In genomic region chr7:128499801-128500200, GRCm38 (mm10) we compare ENCODE assay signal across 22 mouse cellular contexts. TPM values are rescaled to one million over a fixed set of nuclear protein-coding genes. Genes with fewer than 3 reads are reported as not detected.
DNase-seq lines count a peak whose midpoint lies in the region; ATAC-seq lines count a peak whose summit lies in the region.
"Had no signal": no experiment of that assay in that cellular context is flagged by ENCODE, and none has a peak within 500 bp of the region (broad histone marks: within the 10 kb centered on the region; RNA-seq: fewer than 3 reads in every experiment).

No protein-coding gene starts in this region.

- no peak overlapping the region for H3K4me2 ChIP-seq in heart, embryonic 15.5 days
- H3K4me2 ChIP-seq: embryonic facial prominence, embryonic 13.5 days; forebrain, embryonic 13.5 days; hindbrain, embryonic 15.5 days; limb, embryonic 15.5 days had no signal

- no peaks in the 10 kb centered on the region for H3K36me3 ChIP-seq in heart, embryonic 10.5 days
- H3K36me3 ChIP-seq in heart, embryonic 15.5 days: no peaks in the 10 kb centered on the region
- H3K36me3 ChIP-seq: embryonic facial prominence, embryonic 13.5 days; hindbrain, embryonic 15.5 days; limb, embryonic 15.5 days had no signal

- DNase-seq in heart, adult 8-10 months (ENCODE audit: low spot score): peak; percentile 21
- DNase-seq in heart, embryonic 10.5 days (ENCODE audit: low spot score): no peak
- peak; percentile 16 for DNase-seq in NIH3T3 (ENCODE audit: low read depth)
- DNase-seq in adrenal gland, adult 8-10 months: peak; percentile 72
- DNase-seq in lung, postnatal 14 days: no peak
- DNase-seq in yolk sac, embryonic 10.5 days (ENCODE audit: low spot score): no peak
- DNase-seq: cerebellum, adult 8-10 months; cerebellum, postnatal 36 days; embryo, embryonic 11 days; kidney, adult 8-10 months; kidney, postnatal 10 days; left cerebral cortex, postnatal 4 days; right cerebral cortex, postnatal 14 days; thymus, postnatal 14 days had no signal

- no peaks in the 10 kb centered on the region for H3K9me3 ChIP-seq in heart, embryonic 10.5 days
- H3K9me3 ChIP-seq in heart, embryonic 15.5 days (replicated peaks): no peaks in the 10 kb centered on the region
- H3K9me3 ChIP-seq: embryonic facial prominence, embryonic 13.5 days; forebrain, embryonic 13.5 days; hindbrain, embryonic 15.5 days; limb, embryonic 15.5 days had no signal

- ATAC-seq in heart, embryonic 15.5 days (replicated peaks; ENCODE audit: insufficient number of reproducible peaks, insufficient read depth, low FRiP score, low read depth): no peak
- ATAC-seq: forebrain, embryonic 13.5 days; Patski had no signal

- H3K9ac ChIP-seq in heart, embryonic 15.5 days: no peak overlapping the region
- H3K9ac ChIP-seq: embryonic facial prominence, embryonic 13.5 days; forebrain, embryonic 13.5 days; hindbrain, embryonic 15.5 days; limb, embryonic 15.5 days had no signal

- no peaks in the 10 kb centered on the region for H3K27me3 ChIP-seq in heart, embryonic 10.5 days (ENCODE audit: insufficient read depth, poor library complexity, severe bottlenecking)
- no peaks in the 10 kb centered on the region for H3K27me3 ChIP-seq in heart, embryonic 15.5 days
- H3K27me3 ChIP-seq: embryonic facial prominence, embryonic 13.5 days; forebrain, embryonic 13.5 days; hindbrain, embryonic 15.5 days; limb, embryonic 15.5 days; Patski had no signal

- H3K4me3 ChIP-seq in heart, embryonic 10.5 days: no peak overlapping the region
- H3K4me3 ChIP-seq in heart, embryonic 15.5 days: no peak overlapping the region
- H3K4me3 ChIP-seq: embryonic facial prominence, embryonic 13.5 days; erythroblast, embryonic 14.5 days; forebrain, embryonic 13.5 days; hindbrain, embryonic 15.5 days; limb, embryonic 15.5 days had no signal

- WGBS in heart, embryonic 10.5 days: 71% methylated on average over 6 of the region's 6 CpGs
- WGBS in heart, embryonic 15.5 days: 55% methylated on average over 6 of the region's 6 CpGs

- H3K27ac ChIP-seq in heart, embryonic 10.5 days: no peak overlapping the region
- peak overlapping the region; percentile 6; the same call in 1 of the 2 replicates for H3K27ac ChIP-seq in heart, embryonic 15.5 days
- H3K27ac ChIP-seq: embryonic facial prominence, embryonic 13.5 days; forebrain, embryonic 13.5 days; hindbrain, embryonic 15.5 days; limb, embryonic 15.5 days; macrophage had no signal

- peaks cover 9% of the 10 kb centered on the region; the same call in 1 of the 2 replicates for H3K4me1 ChIP-seq in heart, embryonic 10.5 days
- H3K4me1 ChIP-seq in heart, embryonic 15.5 days (replicated peaks): peaks cover 9% of the 10 kb centered on the region
- H3K4me1 ChIP-seq: embryonic facial prominence, embryonic 13.5 days; forebrain, embryonic 13.5 days; hindbrain, embryonic 15.5 days; limb, embryonic 15.5 days had no signal

RNA-seq across cellular contexts. Expression of gene Bag3, which starts 23.6 kb away (rescaled TPM):
- total RNA-seq in heart, adult 8-10 months (2022): 100 to 1,000 TPM; 281 to 370 (median 342) TPM
- polyA plus RNA-seq in heart, embryonic 10.5 days (2016; fragmentation: Nextera tagmentation; extraction: Ambion mirVana): 13.3 and 19.8 TPM in 2 replicates
- total RNA-seq in adrenal gland, adult 8-10 months (2022): 100 to 1,000 TPM; 146 to 189 (median 168) TPM
- polyA plus RNA-seq in heart, embryonic 15.5 days (2015; fragmentation: Nextera tagmentation; extraction: Ambion mirVana): 26.1 and 29.0 TPM in 2 replicates

RNA-seq across cellular contexts. Expression of gene Tial1, which starts 38.3 kb away (rescaled TPM):
- total RNA-seq in heart, adult 8-10 months (2022): 10 to 100 TPM; 41.9 to 46.8 (median 44.8) TPM
- 16.3 and 19.9 TPM in 2 replicates for polyA plus RNA-seq in heart, embryonic 10.5 days (2016; fragmentation: Nextera tagmentation; extraction: Ambion mirVana)
- 100 to 1,000 TPM in 2 of 4 experiments, 10 to 100 TPM in 2; 95.2 to 109 (median 102) TPM for total RNA-seq in adrenal gland, adult 8-10 months (2022)
- polyA plus RNA-seq in heart, embryonic 15.5 days (2015; fragmentation: Nextera tagmentation; extraction: Ambion mirVana): 16.0 and 17.1 TPM in 2 replicates

Comparison
In these comparisons a context has a peak if more than half of its experiments do, and no peak if none do; other contexts are left out.
1. DNase-seq: peak in heart, adult 8-10 months (single experiment), NIH3T3 (single experiment) and adrenal gland, adult 8-10 months (single experiment); none in heart, embryonic 10.5 days (single experiment), lung, postnatal 14 days (single experiment) and yolk sac, embryonic 10.5 days (single experiment).